Mouse (Mus musculus) liver, embryonic 13.5 days (tissue): ENCODE measurements around the gene Slfn5. TPM values are rescaled to one million over a fixed set of nuclear protein-coding genes. Genes with fewer than 3 reads are reported as not detected.

Experiments
- ATAC-seq: fragments of 200-750 bp; cut with Nextera tagmentation; 2 replicates; pipeline ENCODE4 v1.8.0; 2017; ENCODE audit warnings: low read depth, mild to moderate bottlenecking, moderate number of reproducible peaks, moderate library complexity
- DNase-seq: peaks from one replicate; pipeline ENCODE4 v3.0.0; 2022
- H3K27ac ChIP-seq: fragments of 300-500 bp; sonication (generic); 2 replicates; pipeline ENCODE4 v1.5.1; 2015; ENCODE audit warnings: moderate library complexity, mild to moderate bottlenecking, inconsistent platforms
- H3K27me3 ChIP-seq: fragments of 300-500 bp; sonication (generic); 2 replicates; pipeline ENCODE4 v1.6.1; 2015; ENCODE audit warnings: mild to moderate bottlenecking, inconsistent platforms
- H3K36me3 ChIP-seq: fragments of 300-500 bp; sonication (generic); 2 replicates; pipeline ENCODE4 v1.6.1; 2015; ENCODE audit warnings: mild to moderate bottlenecking, inconsistent platforms
- H3K4me1 ChIP-seq: fragments of 300-500 bp; sonication (generic); replicated peaks from 2 replicates; pipeline ENCODE4 v1.6.1; 2015; ENCODE audit warnings: inconsistent platforms
- H3K4me2 ChIP-seq: fragments of 300-500 bp; sonication (generic); 2 replicates; pipeline ENCODE4 v1.6.1; 2015; ENCODE audit warnings: inconsistent platforms, mild to moderate bottlenecking, moderate library complexity
- H3K4me3 ChIP-seq: fragments of 300-500 bp; sonication (generic); replicated peaks from 2 replicates; pipeline ENCODE4 v1.5.1; 2015; ENCODE audit warnings: mild to moderate bottlenecking, inconsistent platforms
- H3K9ac ChIP-seq: fragments of 300-500 bp; sonication (generic); 2 replicates; pipeline ENCODE4 v1.6.1; 2015; ENCODE audit warnings: mild to moderate bottlenecking, inconsistent platforms
- H3K9me3 ChIP-seq: fragments of 300-500 bp; sonication (generic); replicated peaks from 2 replicates; pipeline ENCODE4 v1.6.1; 2016; ENCODE audit warnings: inconsistent platforms
- WGBS: fragments of 180-500 bp; shearing (Covaris S2); methylation state at CpG from one replicate; pipeline ENCODE4 v1.1.7; 2015; ENCODE audit not compliant: insufficient replicate concordance; 5-methylcytosine and 5-hydroxymethylcytosine counted together
- polyA plus RNA-seq: library from polyadenylated mRNA; unstranded; fragments of >200 nt; fragmentation: Nextera tagmentation; extraction: Ambion mirVana; gene quantifications from 2 replicates; pipeline ENCODE4 v1.2.1, GENCODE M21; 2015

Slfn5 gene
- polyA plus RNA-seq, 1 experiment from 2014 or later, result 0.68 TPM

DNA sequence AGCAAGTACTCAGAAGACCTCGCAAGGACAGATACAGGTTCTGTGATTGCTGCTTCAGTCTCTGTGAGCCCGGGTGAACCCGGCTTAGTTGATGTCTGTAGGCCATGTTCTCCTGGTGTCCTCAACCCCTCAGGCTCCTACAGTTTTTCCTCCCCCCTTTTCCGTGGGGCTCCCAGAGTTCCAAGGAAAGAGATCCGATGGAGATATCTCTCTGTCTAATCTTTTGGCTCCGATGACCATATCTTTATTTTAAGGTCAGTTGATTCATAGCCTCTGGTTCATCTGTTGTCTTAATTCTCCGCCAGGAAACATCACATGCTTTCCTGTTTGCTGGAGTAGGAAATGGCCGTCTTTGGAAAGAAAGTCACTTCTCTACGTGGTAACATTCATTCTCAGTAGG, 2.1 kb upstream of the Slfn5 start:
- WGBS, result 46% methylated on average over 9 of the region's 9 CpGs
- peaks cover 10% of the 10 kb centered on the region for H3K4me1 ChIP-seq
- peaks cover 56% of the 10 kb centered on the region for H3K27me3 ChIP-seq
- H3K27ac ChIP-seq, result no peak overlapping the region
- no peaks in the 10 kb centered on the region for H3K36me3 ChIP-seq
- ATAC-seq, result no peak
- no peak overlapping the region for H3K9ac ChIP-seq
- no peaks in the 10 kb centered on the region for H3K9me3 ChIP-seq
- no peak overlapping the region for H3K4me3 ChIP-seq
- no peak overlapping the region for H3K4me2 ChIP-seq
- DNase-seq, result no peak

DNA sequence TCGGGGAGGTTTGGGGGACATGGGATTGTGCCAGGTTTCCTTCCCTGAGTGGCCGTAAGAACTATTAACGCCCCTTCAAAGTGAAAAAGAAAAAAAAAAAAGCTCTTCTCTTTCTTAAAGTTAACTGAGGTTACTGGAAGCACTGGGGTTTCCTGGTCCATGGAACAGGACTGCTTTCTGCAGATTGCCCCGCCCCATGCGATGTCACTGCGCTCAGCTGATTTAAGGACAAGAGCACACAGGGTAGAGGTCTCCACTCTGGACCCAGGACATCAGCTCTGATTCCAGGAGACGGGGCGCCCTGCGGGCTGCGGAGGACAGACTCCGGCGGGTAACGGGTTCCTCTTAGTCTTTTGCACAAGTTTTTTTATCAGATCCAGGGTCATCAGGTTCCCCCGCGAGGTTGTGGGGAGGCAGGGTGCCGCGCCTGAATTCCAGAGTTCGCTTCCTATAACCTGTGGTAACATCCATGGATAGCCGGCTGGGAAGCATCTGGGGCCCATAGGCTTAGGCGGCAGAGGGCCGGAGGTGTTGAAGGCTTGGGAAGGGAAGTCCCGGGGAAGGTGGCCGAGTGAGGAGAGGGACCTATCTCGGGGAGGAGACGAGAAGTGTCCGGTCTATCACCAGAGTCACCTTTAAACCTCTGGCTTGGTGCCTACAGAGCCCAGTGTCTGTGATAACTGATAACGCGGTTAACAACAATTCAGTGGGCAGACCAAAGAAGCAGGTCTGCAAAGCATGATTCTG, 889 bp downstream of the Slfn5 start:
- 2% methylated on average over 28 of the region's 28 CpGs for WGBS
- no peak overlapping the region; the same call in 1 of the 2 replicates for H3K27ac ChIP-seq
- H3K9me3 ChIP-seq, result no peaks in the 10 kb centered on the region
- peaks cover 10% of the 10 kb centered on the region for H3K4me1 ChIP-seq
- no peak for ATAC-seq
- H3K4me3 ChIP-seq, result peak overlapping the region; percentile 24
- H3K27me3 ChIP-seq, result peaks cover 74% of the 10 kb centered on the region
- H3K36me3 ChIP-seq, result no peaks in the 10 kb centered on the region
- peak overlapping the region; percentile 45 for H3K4me2 ChIP-seq
- DNase-seq, result no peak
- no peak overlapping the region for H3K9ac ChIP-seq

DNA sequence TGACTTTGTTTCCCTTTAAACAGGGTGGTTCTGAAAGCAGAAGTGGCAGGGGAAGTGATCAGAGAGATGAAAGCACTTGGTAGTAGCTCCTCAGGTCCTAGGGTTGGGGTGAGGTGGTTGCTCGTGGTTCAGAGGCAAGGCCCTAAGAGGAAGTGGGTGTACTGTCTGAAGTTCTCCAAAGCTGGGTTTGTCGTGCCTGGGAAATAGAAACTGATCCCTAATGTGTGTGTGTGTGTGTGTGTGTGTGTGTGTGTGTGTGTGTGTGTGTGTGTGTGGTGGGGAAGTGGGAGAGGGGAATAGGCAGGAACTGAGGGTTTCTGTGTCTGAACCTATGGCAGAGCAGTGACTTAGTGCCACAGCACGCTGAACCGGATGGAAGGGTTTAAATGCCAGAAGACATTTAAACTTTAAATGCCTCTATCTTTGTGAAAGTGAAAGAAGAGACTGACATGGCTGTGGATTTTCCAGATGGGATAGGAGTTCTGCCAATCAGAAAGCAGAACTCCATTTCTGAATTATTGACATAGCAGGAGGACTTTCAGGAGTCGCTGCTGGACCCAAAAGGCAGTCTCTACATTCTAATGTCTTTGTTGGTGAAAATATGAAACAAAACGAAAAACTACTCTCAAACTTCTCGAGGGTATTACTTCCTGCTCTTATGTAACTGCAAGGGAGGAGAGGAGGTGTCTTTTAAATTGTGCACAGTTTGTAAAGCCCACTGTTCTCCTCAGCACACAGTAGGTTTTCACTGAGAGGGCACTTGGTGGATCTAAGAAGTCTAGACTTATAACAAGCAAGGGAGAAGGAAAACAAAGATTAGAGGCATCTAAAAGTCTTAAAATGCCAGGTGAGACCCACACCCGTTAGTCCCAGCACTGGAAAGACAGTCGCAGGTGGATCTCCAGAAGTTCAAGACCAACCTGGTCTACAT, 1.7 kb downstream of the Slfn5 start:
- no peak overlapping the region for H3K9ac ChIP-seq
- H3K9me3 ChIP-seq, result no peaks in the 10 kb centered on the region

DNA sequence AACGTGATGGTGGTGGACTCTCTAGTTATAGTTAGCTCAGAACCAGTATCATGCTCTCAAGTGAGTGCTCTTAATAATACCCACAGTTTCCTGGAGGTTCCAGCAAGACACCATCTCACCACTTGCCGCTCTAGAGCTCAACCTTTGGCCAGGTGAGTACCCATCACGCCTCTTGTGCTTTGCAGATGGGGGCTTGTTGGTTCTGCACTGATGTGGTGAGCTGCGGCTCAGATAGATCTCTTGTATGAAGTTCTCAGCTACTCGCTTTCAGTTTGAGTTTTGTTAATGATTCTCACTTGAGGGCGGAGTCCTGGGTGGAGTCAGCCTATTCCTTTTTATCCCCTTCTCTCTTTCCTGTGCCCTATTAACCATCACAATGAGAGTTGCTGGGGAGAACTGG, 3.5 kb downstream of the Slfn5 start:
- no peak overlapping the region for H3K27ac ChIP-seq
- no peaks in the 10 kb centered on the region for H3K9me3 ChIP-seq
- no peak overlapping the region for H3K4me2 ChIP-seq
- peaks cover 67% of the 10 kb centered on the region for H3K27me3 ChIP-seq
- H3K9ac ChIP-seq, result no peak overlapping the region
- 62% methylated on average over 6 of the region's 6 CpGs for WGBS
- H3K4me1 ChIP-seq, result peaks cover 10% of the 10 kb centered on the region
- H3K36me3 ChIP-seq, result no peaks in the 10 kb centered on the region
- no peak for DNase-seq
- no peak for ATAC-seq
- H3K4me3 ChIP-seq, result no peak overlapping the region

More for the DNA sequence above, 1.7 kb downstream of the Slfn5 start:
- no peak for DNase-seq
- peak overlapping the region; percentile 24; the same call in 1 of the 2 replicates for H3K4me3 ChIP-seq
- H3K27me3 ChIP-seq, result peaks cover 77% of the 10 kb centered on the region
- WGBS, result 27% methylated on average over 9 of the region's 9 CpGs
- no peak overlapping the region for H3K27ac ChIP-seq
- no peaks in the 10 kb centered on the region for H3K36me3 ChIP-seq
- ATAC-seq, result no peak
- peak overlapping the region; percentile 45 for H3K4me2 ChIP-seq
- peaks cover 10% of the 10 kb centered on the region for H3K4me1 ChIP-seq

DNA sequence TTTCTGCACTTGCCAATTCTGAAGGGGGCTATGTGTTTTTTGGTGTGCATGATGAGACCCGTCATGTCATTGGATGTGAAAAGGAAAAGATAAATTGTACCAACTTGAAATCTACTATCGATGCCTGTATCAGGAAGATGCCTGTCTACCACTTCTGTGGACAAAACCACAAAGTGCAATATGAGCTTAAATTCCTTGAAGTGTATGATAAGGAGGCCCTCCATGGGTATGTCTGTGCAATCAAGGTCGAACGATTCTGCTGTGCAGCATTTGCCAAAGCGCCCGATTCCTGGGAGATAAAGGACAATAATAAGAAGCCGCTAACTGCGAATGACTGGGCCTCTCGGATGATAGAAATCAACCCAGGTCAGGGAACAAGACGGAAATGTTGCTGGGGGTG, 5.8 kb downstream of the Slfn5 start:
- H3K27ac ChIP-seq, result no peak overlapping the region
- H3K27me3 ChIP-seq, result peaks cover 51% of the 10 kb centered on the region
- ATAC-seq (no peak), DNase-seq (no peak)
- no peaks in the 10 kb centered on the region for H3K36me3 ChIP-seq
- H3K9ac ChIP-seq, result no peak overlapping the region
- no peak overlapping the region for H3K4me2 ChIP-seq
- 39% methylated on average over 10 of the region's 10 CpGs for WGBS
- H3K4me1 ChIP-seq, result peaks cover 6% of the 10 kb centered on the region
- H3K9me3 ChIP-seq, result no peaks in the 10 kb centered on the region
- no peak overlapping the region for H3K4me3 ChIP-seq

DNA sequence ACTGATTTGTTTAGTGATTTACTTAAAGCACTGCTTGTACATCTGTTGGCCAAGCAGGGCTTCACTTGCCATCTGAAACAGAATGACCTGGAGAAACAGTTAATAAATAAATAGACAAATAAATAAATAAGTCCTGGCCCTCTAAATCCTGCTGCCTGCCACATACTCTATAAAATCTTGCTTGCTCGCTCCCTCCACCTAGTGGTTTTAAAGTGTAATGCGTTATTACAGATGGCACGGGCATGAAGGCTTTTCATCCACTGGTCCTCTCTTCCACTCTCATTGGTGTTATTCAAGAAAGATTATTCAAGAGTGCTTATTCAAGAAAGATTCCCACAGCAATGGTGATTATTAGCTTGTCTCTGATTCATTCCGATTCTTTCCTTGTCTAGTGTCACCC, 8.5 kb downstream of the Slfn5 start:
- Histone ChIP-seq H3K9me3 (no peaks in the 10 kb centered on the region), H3K36me3 (no peaks in the 10 kb centered on the region), H3K9ac (no peak overlapping the region), H3K4me2 (no peak overlapping the region), H3K27me3 (peaks cover 25% of the 10 kb centered on the region), H3K4me3 (no peak overlapping the region), H3K27ac (no peak overlapping the region), H3K4me1 (no peaks in the 10 kb centered on the region)
- ATAC-seq (no peak), DNase-seq (no peak)
- 5% methylated on average over 4 of the region's 4 CpGs for WGBS

DNA sequence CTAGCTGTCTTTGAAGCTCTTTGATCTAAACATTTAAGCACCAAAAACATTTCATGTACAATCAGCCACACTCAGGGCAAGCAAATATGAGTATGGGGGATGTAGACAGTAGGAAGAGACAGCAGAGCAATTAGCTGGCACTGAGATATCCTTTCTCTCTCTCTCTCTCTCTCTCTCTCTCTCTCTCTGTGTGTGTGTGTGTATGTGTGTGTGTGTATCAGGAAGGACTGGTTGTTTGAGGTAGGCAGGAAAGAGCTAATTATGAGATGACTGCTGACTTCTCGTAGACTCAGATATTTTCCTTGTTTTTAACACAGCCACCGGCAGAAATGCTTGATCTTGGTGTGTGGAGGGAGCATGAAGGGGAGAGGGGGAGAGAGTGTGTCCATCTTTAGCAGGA, 10.6 kb downstream of the Slfn5 start:
- Histone ChIP-seq H3K9ac (no peak overlapping the region), H3K4me2 (no peak overlapping the region), H3K4me1 (no peaks in the 10 kb centered on the region), H3K9me3 (no peaks in the 10 kb centered on the region), H3K27ac (no peak overlapping the region), H3K36me3 (no peaks in the 10 kb centered on the region), H3K27me3 (peaks cover 15% of the 10 kb centered on the region), H3K4me3 (no peak overlapping the region)
- 42% methylated on average over 2 of the region's 2 CpGs for whole genome bisulfite sequencing
- ATAC-seq, result no peak
- no peak for DNase-seq

DNA sequence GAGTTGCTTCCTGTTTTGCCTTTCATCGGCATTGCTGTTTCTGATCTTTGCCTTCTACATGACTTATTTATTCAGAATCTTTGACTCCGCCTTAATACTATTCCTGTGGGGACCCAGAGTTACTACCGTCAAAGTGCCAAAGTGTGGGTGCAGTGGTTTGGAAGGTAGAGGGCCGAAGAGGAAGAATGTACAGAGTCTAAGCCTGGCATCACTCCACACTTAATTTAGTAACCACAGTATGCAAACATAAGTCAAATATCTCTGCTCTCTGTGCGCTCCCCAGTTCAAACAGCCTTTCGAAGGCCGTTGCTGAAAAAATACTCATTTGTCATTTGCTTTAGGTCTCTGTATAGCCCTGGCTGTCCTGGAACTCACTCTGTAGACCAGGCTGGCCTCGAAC, 11.1 kb downstream of the Slfn5 start:
- WGBS, result 60% methylated on average over 8 of the region's 8 CpGs
- H3K27ac ChIP-seq, result no peak overlapping the region
- H3K9ac ChIP-seq, result no peak overlapping the region
- H3K9me3 ChIP-seq, result no peaks in the 10 kb centered on the region
- H3K27me3 ChIP-seq, result peaks cover 12% of the 10 kb centered on the region
- ATAC-seq (no peak), DNase-seq (no peak)
- no peak overlapping the region for H3K4me2 ChIP-seq
- no peaks in the 10 kb centered on the region for H3K36me3 ChIP-seq
- no peak overlapping the region for H3K4me3 ChIP-seq
- no peaks in the 10 kb centered on the region for H3K4me1 ChIP-seq

DNA sequence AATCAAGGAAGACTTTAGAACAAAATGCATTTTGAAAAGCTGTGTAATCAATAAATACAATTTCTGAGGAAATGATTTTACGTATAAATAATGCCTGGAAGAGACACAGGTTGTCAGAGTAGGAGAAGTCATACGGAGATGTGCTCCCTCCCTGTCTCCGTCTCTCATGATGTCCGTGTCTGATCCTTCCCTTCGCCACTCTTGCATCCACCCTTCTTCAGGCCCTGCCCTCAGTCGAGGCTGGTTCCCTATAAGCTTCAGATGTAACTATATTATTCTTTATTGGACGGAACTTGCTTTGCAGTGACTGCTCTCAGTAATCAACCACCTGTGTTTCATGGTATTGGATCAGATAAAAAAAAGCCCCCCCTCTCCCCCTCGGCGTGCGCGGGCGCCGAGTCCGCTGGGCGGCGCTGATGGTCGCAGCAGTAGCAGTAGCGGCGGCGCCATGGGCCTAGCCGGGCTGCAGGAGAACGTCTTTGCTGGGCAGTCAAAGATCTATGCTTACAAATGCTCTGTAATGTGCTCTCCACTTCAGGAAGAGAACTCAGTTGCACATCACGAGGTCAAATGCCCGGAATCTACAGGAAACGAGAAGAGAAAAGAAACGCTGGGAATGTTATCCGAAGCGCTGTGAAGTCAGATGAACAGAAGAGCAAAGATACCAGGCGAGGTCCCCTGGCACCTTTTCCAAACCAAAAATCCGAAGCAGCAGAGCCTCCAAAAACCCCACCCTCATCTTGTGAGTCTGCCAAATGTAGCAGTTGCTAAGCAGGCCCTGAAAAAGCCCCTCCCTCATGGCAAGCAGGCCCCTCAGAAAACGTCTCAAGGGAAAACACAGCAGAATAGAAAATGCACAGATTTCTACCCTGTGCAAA, 19.8 kb downstream of the Slfn5 start:
- Histone ChIP-seq H3K4me1 (peaks cover 15% of the 10 kb centered on the region), H3K9me3 (no peaks in the 10 kb centered on the region), H3K27me3 (0 out of 2 replicates have a peak, but pooled peaks cover 5% of the 10 kb centered on the region), H3K4me2 (peak overlapping the region; percentile 41), H3K4me3 (no peak overlapping the region), H3K9ac (no peak overlapping the region), H3K27ac (no peak overlapping the region), H3K36me3 (no peaks in the 10 kb centered on the region)
- WGBS, result 14% methylated on average over 31 of the region's 31 CpGs
- no peak for DNase-seq
- ATAC-seq, result no peak

DNA sequence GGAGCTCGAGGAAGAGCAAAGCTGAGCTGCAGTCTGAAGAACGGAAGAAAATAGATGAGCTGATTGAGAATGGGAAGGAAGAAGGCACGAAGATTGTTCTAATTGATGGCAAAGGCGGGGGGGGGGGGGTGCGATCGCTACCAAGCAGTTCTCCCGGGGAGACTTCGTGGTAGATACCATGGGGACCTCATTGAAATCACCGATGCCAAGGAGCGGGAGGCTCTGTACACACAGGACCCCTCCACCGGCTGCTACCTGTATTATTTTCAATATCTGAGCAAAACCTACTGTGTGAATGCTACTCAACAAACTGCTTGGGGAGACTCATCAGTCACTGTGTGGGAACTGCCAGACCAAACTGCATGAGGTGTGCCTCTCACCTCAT, 20.4 kb downstream of the Slfn5 start:
- Histone ChIP-seq H3K4me1 (peaks cover 15% of the 10 kb centered on the region), H3K9me3 (no peaks in the 10 kb centered on the region), H3K9ac (no peak overlapping the region), H3K36me3 (no peaks in the 10 kb centered on the region), H3K27ac (no peak overlapping the region), H3K4me3 (no peak overlapping the region), H3K27me3 (0 out of 2 replicates have a peak, but pooled peaks cover 5% of the 10 kb centered on the region), H3K4me2 (peak overlapping the region; percentile 41; the same call in 1 of the 2 replicates)
- no peak for DNase-seq
- no peak for ATAC-seq
- 65% methylated on average over 10 of the region's 11 CpGs for WGBS

DNA sequence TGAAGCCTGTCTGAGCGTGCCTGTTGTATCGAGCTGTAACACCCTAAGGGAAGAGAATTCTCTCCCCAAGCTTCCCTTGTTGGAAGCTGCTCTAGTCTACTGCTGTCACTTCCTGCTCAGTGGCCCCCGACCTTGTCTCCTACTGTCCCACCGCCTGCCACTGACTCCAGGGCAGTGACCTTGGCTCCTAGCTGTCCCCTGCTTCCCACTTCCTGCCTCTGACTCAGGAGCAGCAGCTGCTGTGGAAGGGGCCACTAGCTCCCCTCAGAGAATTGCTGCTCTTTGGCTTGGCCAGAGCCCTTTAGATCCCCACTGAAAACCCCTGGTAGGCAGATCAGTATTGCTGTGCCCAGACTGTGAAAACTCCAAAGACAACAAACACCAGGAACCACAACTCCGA, 22.8 kb downstream of the Slfn5 start:
- no peaks in the 10 kb centered on the region for H3K9me3 ChIP-seq
- H3K27me3 ChIP-seq, result 0 out of 2 replicates have a peak, but pooled peaks cover 5% of the 10 kb centered on the region
- ATAC-seq (no peak), DNase-seq (no peak)
- no peaks in the 10 kb centered on the region for H3K36me3 ChIP-seq
- H3K27ac ChIP-seq, result no peak overlapping the region
- H3K4me3 ChIP-seq, result no peak overlapping the region
- H3K4me2 ChIP-seq, result no peak overlapping the region
- WGBS, result 20% methylated on average over 5 of the region's 5 CpGs
- H3K9ac ChIP-seq, result no peak overlapping the region
- peaks cover 23% of the 10 kb centered on the region for H3K4me1 ChIP-seq
